Mouse (Mus musculus) adipose tissue, adult 10 weeks (tissue): ENCODE data around the gene Gpr19. TPM values are rescaled to one million over a fixed set of nuclear protein-coding genes. Genes with fewer than 3 reads are reported as not detected.

Experiments
- polyA plus RNA-seq: library from polyadenylated mRNA; stranded (reverse); fragments of 350-450 nt; fragmentation: Illumina TruSeq; extraction: RNeasy Lipid Tissue Mini Kit (QIAGEN cat#74804); gene quantifications from one replicate; pipeline ENCODE4 v1.2.3, GENCODE M21; 2014; ENCODE audit warnings: low read depth, low replicate concordance

Gene Gpr19
- polyA plus RNA-seq, result 7.4 TPM

DNA sequence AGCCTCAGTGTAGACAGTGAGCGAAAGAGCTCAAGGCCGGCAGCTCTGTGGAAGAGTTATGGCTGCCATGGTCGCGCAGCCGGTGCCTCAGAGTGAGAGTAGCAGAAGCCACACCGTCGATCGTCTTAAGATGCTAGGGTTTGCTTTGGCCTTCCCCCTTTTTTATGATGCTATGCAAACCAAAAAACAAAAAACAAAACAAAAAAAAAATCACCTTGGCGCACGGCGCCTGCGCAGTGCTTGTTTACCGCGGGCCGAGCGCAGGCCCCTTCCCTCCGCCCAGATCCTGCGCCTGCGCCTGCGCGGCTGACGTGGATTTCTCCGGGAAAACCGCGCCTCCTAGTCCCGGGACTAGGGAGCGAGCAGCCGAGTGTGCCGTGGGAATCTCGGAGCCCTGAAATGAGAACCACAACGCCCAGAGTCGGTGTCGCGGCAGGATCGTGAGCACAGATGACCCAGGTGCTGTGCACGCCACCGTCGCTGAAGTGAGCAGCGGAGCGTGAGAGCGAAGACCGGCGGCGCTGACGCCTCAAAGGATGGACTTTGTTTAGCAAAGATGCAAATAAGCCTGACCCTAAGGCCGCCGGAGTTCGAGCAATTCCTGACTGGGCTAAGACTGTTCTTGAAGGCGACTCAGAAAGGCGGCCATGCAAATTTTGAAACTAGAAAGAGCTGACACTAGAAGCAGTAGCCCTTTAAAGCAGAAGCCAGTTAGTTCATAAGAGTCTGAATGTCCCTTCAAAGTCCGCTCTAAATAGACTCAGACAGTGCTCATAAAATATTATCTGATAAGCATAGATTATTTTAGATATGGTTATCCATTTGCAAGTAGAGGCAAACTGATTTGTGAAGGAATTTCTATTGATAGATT, at the start of gene Gpr19:
TSS of gene Gpr19 (minus strand) at position 484 of the 871 bp plus-strand sequence.

DNA sequence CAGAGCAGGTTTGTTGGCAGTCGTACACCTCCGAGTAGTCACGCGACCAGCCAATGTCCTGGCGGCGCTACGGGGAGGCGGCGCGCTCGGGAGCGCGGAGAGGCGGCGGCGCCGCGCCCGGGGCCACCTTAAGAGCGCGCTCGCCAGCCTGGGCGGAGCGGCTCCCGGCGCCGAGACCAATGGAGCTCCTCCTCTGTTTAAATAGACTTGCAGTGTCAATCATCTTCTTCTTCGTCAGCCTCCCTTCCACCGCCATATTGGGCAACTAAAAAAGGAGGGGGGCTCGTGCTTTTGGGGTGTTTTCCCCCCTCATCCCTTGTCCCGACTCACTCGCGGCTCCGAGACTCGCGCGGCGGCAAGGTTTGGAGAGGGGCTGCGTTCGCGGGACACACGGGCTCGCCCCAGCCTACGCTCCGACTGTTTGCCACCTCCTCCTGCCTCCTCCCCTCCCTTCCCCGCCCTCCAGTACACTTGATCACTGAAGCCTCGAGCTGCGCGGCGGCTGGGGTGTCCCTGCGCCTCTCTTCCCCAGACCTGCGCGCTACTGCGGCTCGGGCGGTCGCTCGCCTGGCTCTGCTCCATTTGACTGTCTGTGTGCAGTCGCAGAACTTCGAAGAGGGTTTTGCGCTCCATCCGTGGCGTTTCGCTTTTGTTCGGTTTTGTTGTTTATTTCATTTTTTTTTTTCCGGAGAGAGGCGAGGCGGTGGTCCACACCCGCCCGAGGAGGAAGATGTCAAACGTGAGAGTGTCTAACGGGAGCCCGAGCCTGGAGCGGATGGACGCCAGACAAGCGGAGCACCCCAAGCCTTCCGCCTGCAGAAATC, 22.0 kb upstream of the Gpr19 start, which contains the start of gene Cdkn1b:
TSS of gene Cdkn1b (plus strand) at position 212 of the 824 bp plus-strand sequence.

DNA sequence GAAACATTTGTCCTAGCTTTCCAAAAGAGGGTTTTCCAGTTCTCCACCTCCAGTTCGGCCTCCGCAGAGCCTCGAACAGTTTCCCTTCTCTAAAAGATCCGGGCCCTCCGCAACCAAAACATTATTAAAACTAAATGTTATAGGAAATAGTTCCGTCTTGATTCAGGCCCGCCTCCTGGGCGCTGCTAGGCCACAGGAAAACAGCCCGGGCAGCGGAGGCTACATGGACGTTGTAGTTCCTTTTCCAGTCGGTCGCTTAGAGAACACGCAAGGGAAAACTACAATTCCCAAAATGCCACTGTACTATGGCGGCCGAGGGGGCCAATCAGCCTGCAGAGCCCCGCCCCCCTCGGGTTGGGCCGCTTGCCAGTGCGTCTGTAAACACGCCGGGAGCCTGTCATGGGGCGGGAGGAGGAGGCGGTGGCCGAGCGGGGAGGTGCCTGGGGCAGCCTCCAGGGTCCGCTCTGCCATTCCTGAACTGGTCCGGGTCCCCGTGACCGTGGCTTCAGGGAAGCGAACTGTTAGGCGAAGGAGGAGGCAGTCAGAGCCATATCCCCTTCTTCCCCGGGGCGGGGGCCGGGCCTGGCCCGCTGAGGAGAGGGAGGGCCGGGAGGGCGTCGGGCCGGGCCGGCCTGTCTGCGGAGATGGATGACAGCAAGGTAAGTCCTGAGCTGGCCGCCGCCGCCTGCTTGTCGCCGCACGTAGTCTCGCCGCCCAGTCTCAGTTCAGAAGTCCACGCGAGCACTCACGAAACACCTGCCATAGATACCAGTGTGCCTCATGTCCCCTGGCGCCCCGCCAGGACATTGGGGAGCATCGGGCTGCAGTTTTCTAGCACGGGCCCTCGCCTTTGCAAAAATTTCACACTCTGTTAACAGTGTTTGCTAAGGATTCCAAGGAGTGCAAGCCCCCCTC, 68.3 kb downstream of the Gpr19 start, which contains the start of gene Crebl2:
TSS of gene Crebl2 (plus strand) at position 369 of the 915 bp plus-strand sequence.

Other genes starting within 250 kb of the Gpr19 start
- 14.2 TPM for gene Dusp16, start 106.0 kb downstream of the Gpr19 start, polyA plus RNA-seq
- gene Crebl2, start 68.4 kb downstream of the Gpr19 start, polyA plus RNA-seq, result 20.8 TPM
- gene Cdkn1b, start 21.8 kb upstream of the Gpr19 start, polyA plus RNA-seq, result 33.7 TPM
- gene Apold1, start 83.1 kb upstream of the Gpr19 start, polyA plus RNA-seq, result 3.3 TPM
- 43.3 TPM for gene Ddx47, start 113.0 kb upstream of the Gpr19 start, polyA plus RNA-seq
- 6.2 TPM for gene Gprc5a, start 167.1 kb upstream of the Gpr19 start, polyA plus RNA-seq
- gene Gprc5d, start 219.7 kb upstream of the Gpr19 start, polyA plus RNA-seq, result not detected